Mouse (Mus musculus): ENCODE measurements around the gene Gm10260. TPM values are rescaled to one million over a fixed set of nuclear protein-coding genes. Genes with fewer than 3 reads are reported as not detected.

Gm10260 gene
- polyA plus RNA-seq, 1 experiment from 2014 or later = 4.9 TPM

GRCm38 (mm10) chr13:97785167-97785835 is 24.9 kb upstream of the Gm10260 start:
- Histone ChIP-seq H3K4me3 (ENCODE audit: low read depth, low read length) (no peak overlapping the region), H3K36me3 (ENCODE audit: control insufficient read depth, insufficient read depth) (no peaks in the 10 kb centered on the region), H3K27ac (ENCODE audit: low read length) (no peak overlapping the region), H3K9ac (ENCODE audit: low read depth, low read length) (no peak overlapping the region), H3K4me1 (ENCODE audit: control insufficient read depth, low read depth, low read length) (peaks cover 17% of the 10 kb centered on the region), H3K9me3 (replicated peaks; ENCODE audit: control insufficient read depth, low read length) (no peaks in the 10 kb centered on the region), H3K4me2 (ENCODE audit: low read depth, low read length) (no peak overlapping the region), H3K27me3 (ENCODE audit: control insufficient read depth, insufficient read depth, low read depth, low read length) (no peaks in the 10 kb centered on the region)
- 74% methylated on average over 10 of the region's 10 CpGs for WGBS (ENCODE audit: insufficient replicate concordance)
- no peak for ATAC-seq (ENCODE audit: low read depth)

- Histone ChIP-seq H3K27me3 (ENCODE audit: control insufficient read depth, insufficient read depth, low read depth, low read length) (no peaks in the 10 kb centered on the region), H3K36me3 (ENCODE audit: control insufficient read depth, insufficient read depth) (no peaks in the 10 kb centered on the region), H3K9me3 (replicated peaks; ENCODE audit: control insufficient read depth, low read length) (no peaks in the 10 kb centered on the region), H3K4me2 (ENCODE audit: low read depth, low read length) (no peak overlapping the region), H3K27ac (ENCODE audit: low read length) (no peak overlapping the region), H3K4me3 (ENCODE audit: low read depth, low read length) (no peak overlapping the region), H3K4me1 (ENCODE audit: control insufficient read depth, low read depth, low read length) (peaks cover 32% of the 10 kb centered on the region), H3K9ac (ENCODE audit: low read depth, low read length) (no peak overlapping the region)
- 79% methylated on average over 8 of the region's 8 CpGs for WGBS (ENCODE audit: insufficient replicate concordance)
- no peak for ATAC-seq (ENCODE audit: low read depth)
Measured at GRCm38 (mm10) chr13:97783423-97784143, 23.2 kb upstream of the Gm10260 start.

- no peak overlapping the region for H3K4me3 ChIP-seq (ENCODE audit: low read depth, low read length)
- H3K27me3 ChIP-seq (ENCODE audit: control insufficient read depth, insufficient read depth, low read depth, low read length) = no peaks in the 10 kb centered on the region
- no peak overlapping the region for H3K9ac ChIP-seq (ENCODE audit: low read depth, low read length)
- H3K4me1 ChIP-seq (ENCODE audit: control insufficient read depth, low read depth, low read length) = peaks cover 43% of the 10 kb centered on the region
- H3K9me3 ChIP-seq (replicated peaks; ENCODE audit: control insufficient read depth, low read length) = no peaks in the 10 kb centered on the region
- H3K27ac ChIP-seq (ENCODE audit: low read length) = no peak overlapping the region
- no peak for ATAC-seq (ENCODE audit: low read depth)
- 42% methylated on average over 7 of the region's 7 CpGs for WGBS (ENCODE audit: insufficient replicate concordance)
- H3K4me2 ChIP-seq (ENCODE audit: low read depth, low read length) = no peak overlapping the region
- H3K36me3 ChIP-seq (ENCODE audit: control insufficient read depth, insufficient read depth) = no peaks in the 10 kb centered on the region
Measured at GRCm38 (mm10) chr13:97782063-97782462, 21.6 kb upstream of the Gm10260 start.

GRCm38 (mm10) chr13:97781637-97782036 is 21.2 kb upstream of the Gm10260 start:
- Histone ChIP-seq H3K9ac (ENCODE audit: low read depth, low read length) (no peak overlapping the region), H3K36me3 (ENCODE audit: control insufficient read depth, insufficient read depth) (no peaks in the 10 kb centered on the region), H3K27ac (ENCODE audit: low read length) (no peak overlapping the region; the same call in 1 of the 2 replicates), H3K27me3 (ENCODE audit: control insufficient read depth, insufficient read depth, low read depth, low read length) (no peaks in the 10 kb centered on the region), H3K4me2 (ENCODE audit: low read depth, low read length) (no peak overlapping the region), H3K4me1 (ENCODE audit: control insufficient read depth, low read depth, low read length) (peaks cover 47% of the 10 kb centered on the region), H3K4me3 (ENCODE audit: low read depth, low read length) (no peak overlapping the region), H3K9me3 (replicated peaks; ENCODE audit: control insufficient read depth, low read length) (no peaks in the 10 kb centered on the region)
- ATAC-seq (ENCODE audit: low read depth) = no peak
- WGBS (ENCODE audit: insufficient replicate concordance) = 78% methylated on average over 7 of the region's 7 CpGs

- H3K36me3 ChIP-seq (ENCODE audit: control insufficient read depth, insufficient read depth) = no peaks in the 10 kb centered on the region
- no peaks in the 10 kb centered on the region for H3K9me3 ChIP-seq (replicated peaks; ENCODE audit: control insufficient read depth, low read length)
- H3K4me2 ChIP-seq (ENCODE audit: low read depth, low read length) = no peak overlapping the region
- peaks cover 51% of the 10 kb centered on the region for H3K4me1 ChIP-seq (ENCODE audit: control insufficient read depth, low read depth, low read length)
- H3K27ac ChIP-seq (ENCODE audit: low read length) = peak overlapping the region; percentile 70
- no peak overlapping the region for H3K4me3 ChIP-seq (ENCODE audit: low read depth, low read length)
- no peak for ATAC-seq (ENCODE audit: low read depth)
- H3K27me3 ChIP-seq (ENCODE audit: control insufficient read depth, insufficient read depth, low read depth, low read length) = no peaks in the 10 kb centered on the region
- peak overlapping the region; percentile 6; the same call in 1 of the 2 replicates for H3K9ac ChIP-seq (ENCODE audit: low read depth, low read length)
- 29% methylated on average over 2 of the region's 2 CpGs for WGBS (ENCODE audit: insufficient replicate concordance)
Measured at GRCm38 (mm10) chr13:97780556-97780955, 20.1 kb upstream of the Gm10260 start.

GRCm38 (mm10) chr13:97779657-97780445 is 19.4 kb upstream of the Gm10260 start:
- WGBS (ENCODE audit: insufficient replicate concordance) = 42% methylated on average over 8 of the region's 8 CpGs
- peak overlapping the region; percentile 99 for H3K27ac ChIP-seq (ENCODE audit: low read length)
- H3K9ac ChIP-seq (ENCODE audit: low read depth, low read length) = peak overlapping the region; percentile 43
- no peaks in the 10 kb centered on the region for H3K27me3 ChIP-seq (ENCODE audit: control insufficient read depth, insufficient read depth, low read depth, low read length)
- peak overlapping the region; percentile 66 for H3K4me2 ChIP-seq (ENCODE audit: low read depth, low read length)
- no peak overlapping the region for H3K4me3 ChIP-seq (ENCODE audit: low read depth, low read length)
- no peaks in the 10 kb centered on the region for H3K9me3 ChIP-seq (replicated peaks; ENCODE audit: control insufficient read depth, low read length)
- H3K36me3 ChIP-seq (ENCODE audit: control insufficient read depth, insufficient read depth) = no peaks in the 10 kb centered on the region
- 0 out of 2 replicates have a peak, but pooled peaks have one; percentile 7 for ATAC-seq (ENCODE audit: low read depth)
- H3K4me1 ChIP-seq (ENCODE audit: control insufficient read depth, low read depth, low read length) = peaks cover 51% of the 10 kb centered on the region

GRCm38 (mm10) chr13:97778698-97779194 is 18.3 kb upstream of the Gm10260 start:
- 17% methylated on average over 5 of the region's 5 CpGs for WGBS (ENCODE audit: insufficient replicate concordance)
- H3K27me3 ChIP-seq (ENCODE audit: control insufficient read depth, insufficient read depth, low read depth, low read length) = no peaks in the 10 kb centered on the region
- H3K4me1 ChIP-seq (ENCODE audit: control insufficient read depth, low read depth, low read length) = peaks cover 51% of the 10 kb centered on the region
- H3K9me3 ChIP-seq (replicated peaks; ENCODE audit: control insufficient read depth, low read length) = no peaks in the 10 kb centered on the region
- peak overlapping the region; percentile 57 for H3K9ac ChIP-seq (ENCODE audit: low read depth, low read length)
- H3K4me3 ChIP-seq (ENCODE audit: low read depth, low read length) = peak overlapping the region; percentile 54
- peak overlapping the region; percentile 66 for H3K4me2 ChIP-seq (ENCODE audit: low read depth, low read length)
- H3K27ac ChIP-seq (ENCODE audit: low read length) = peak overlapping the region; percentile 99
- no peaks in the 10 kb centered on the region for H3K36me3 ChIP-seq (ENCODE audit: control insufficient read depth, insufficient read depth)
- peak; percentile 90 for ATAC-seq (ENCODE audit: low read depth)

GRCm38 (mm10) chr13:97777667-97778066 is 17.2 kb upstream of the Gm10260 start:
- H3K27ac ChIP-seq (ENCODE audit: low read length) = peak overlapping the region; percentile 86
- peak overlapping the region; percentile 37 for H3K9ac ChIP-seq (ENCODE audit: low read depth, low read length)

More at GRCm38 (mm10) chr13:97777667-97778066, 17.2 kb upstream of the Gm10260 start:
- WGBS (ENCODE audit: insufficient replicate concordance) = 40% methylated on average over 2 of the region's 2 CpGs
- H3K9me3 ChIP-seq (replicated peaks; ENCODE audit: control insufficient read depth, low read length) = no peaks in the 10 kb centered on the region
- H3K4me2 ChIP-seq (ENCODE audit: low read depth, low read length) = peak overlapping the region; percentile 66
- peaks cover 51% of the 10 kb centered on the region for H3K4me1 ChIP-seq (ENCODE audit: control insufficient read depth, low read depth, low read length)
- ATAC-seq (ENCODE audit: low read depth) = peak; percentile 39
- H3K27me3 ChIP-seq (ENCODE audit: control insufficient read depth, insufficient read depth, low read depth, low read length) = no peaks in the 10 kb centered on the region
- H3K4me3 ChIP-seq (ENCODE audit: low read depth, low read length) = peak overlapping the region; percentile 20; the same call in 1 of the 2 replicates
- no peaks in the 10 kb centered on the region for H3K36me3 ChIP-seq (ENCODE audit: control insufficient read depth, insufficient read depth)

Measured in liver, embryonic 16.5 days (tissue).